Mouse (Mus musculus): ENCODE results near the gene Ccdc85c. TPM values are rescaled to one million over a fixed set of nuclear protein-coding genes. Genes with fewer than 3 reads are reported as not detected.

Ccdc85c gene
- 12.3 and 14.4 TPM in 2 replicates for polyA plus RNA-seq (2015; fragmentation: Nextera tagmentation; extraction: Ambion mirVana)

GRCm38 (mm10) chr12:108274661-108275507 lies at the start of gene Ccdc85c:
Gene Ccdc85c, minus strand, starts transcription at chr12:108275425.

GRCm38 (mm10) chr12:108305812-108306794 lies 30.9 kb upstream of the Ccdc85c start, which contains the start of gene Hhipl1:
Gene Hhipl1, plus strand, starts transcription at chr12:108306270.

GRCm38 (mm10) chr12:108179321-108180266 lies 95.6 kb downstream of the Ccdc85c start, which contains the start of gene Ccnk:
Gene Ccnk, plus strand, starts transcription at chr12:108179579.

DNA sequence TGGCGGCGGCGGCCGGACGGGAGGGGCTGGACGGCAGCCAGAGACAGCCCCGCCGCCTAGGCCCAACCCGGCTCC lies 96.1 kb downstream of the Ccdc85c start, which contains the start of gene Setd3:
Setd3 (minus strand) TSS at position 69 of the 75 bp plus-strand sequence.

Other genes with a start within 250 kb of the Ccdc85c start
- 90.0 and 92.1 TPM in 2 replicates for gene Setd3, start 96.1 kb downstream of the Ccdc85c start, polyA plus RNA-seq (2015; fragmentation: Nextera tagmentation; extraction: Ambion mirVana)
- 3.1 and 3.8 TPM in 2 replicates for gene Ccnk, start 95.8 kb downstream of the Ccdc85c start, polyA plus RNA-seq (2015; fragmentation: Nextera tagmentation; extraction: Ambion mirVana)
- 4.4 and 4.6 TPM in 2 replicates for gene Hhipl1, start 30.8 kb upstream of the Ccdc85c start, polyA plus RNA-seq (2015; fragmentation: Nextera tagmentation; extraction: Ambion mirVana)
- 49.7 and 58.2 TPM in 2 replicates for gene Cyp46a1, start 59.0 kb upstream of the Ccdc85c start, polyA plus RNA-seq (2015; fragmentation: Nextera tagmentation; extraction: Ambion mirVana)
- gene Eml1, start 95.5 kb upstream of the Ccdc85c start, polyA plus RNA-seq (2015; fragmentation: Nextera tagmentation; extraction: Ambion mirVana) = 45.8 and 51.3 TPM in 2 replicates

All from neural tube, postnatal 0 days (tissue).